Mouse (Mus musculus) testis, adult 2 months (tissue): ENCODE results near the gene Maco1.
"Not testable (repeated sequence)": the region's sequence is repeated elsewhere in the genome, so short reads cannot be mapped to it uniquely, and the experiment has no call there.

Experiments used
- CTCF ChIP-seq: fragments of 200-500 bp; IDR thresholded peaks from 2 replicates; pipeline ENCODE4 v1.5.1; 2012; ENCODE audit warnings: low read depth, mild to moderate bottlenecking, inconsistent platforms, low read length, moderate library complexity; ENCODE audit not compliant: control insufficient read depth, insufficient read depth, insufficient replicate concordance
- POLR2A ChIP-seq: fragments of 200-500 bp; IDR thresholded peaks from 2 replicates; pipeline ENCODE4 v1.6.1; 2012; ENCODE audit warnings: low read depth, mild to moderate bottlenecking, inconsistent platforms, low read length, moderate library complexity; ENCODE audit not compliant: control insufficient read depth

DNA sequence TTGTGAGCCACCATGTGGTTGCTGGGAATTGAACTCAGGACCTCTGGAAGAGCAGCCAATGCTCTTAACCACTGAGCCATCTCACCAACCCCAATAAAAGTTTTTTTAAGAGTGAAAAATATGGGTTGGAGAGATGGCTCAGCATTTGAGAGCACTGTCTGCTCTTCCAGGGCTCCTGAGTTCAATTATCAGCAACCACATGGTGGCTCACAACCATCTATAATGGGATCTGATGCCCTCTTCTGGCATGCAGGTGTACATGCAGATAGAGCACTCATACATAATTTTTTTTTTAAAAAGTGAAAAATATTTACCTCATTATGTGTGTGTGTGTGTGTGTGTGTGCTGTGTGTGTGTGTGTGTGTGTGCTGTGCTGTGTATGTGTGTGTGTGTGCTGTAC, 58.2 kb downstream of the Maco1 start:
- not testable (repeated sequence) for TF ChIP-seq POLR2A, CTCF
